Mouse (Mus musculus) heart, embryonic 14.5 days (tissue): ENCODE data around the gene Arl5a. TPM values are rescaled to one million over a fixed set of nuclear protein-coding genes. Genes with fewer than 3 reads are reported as not detected.
A peak's percentile ranks its signal among the peaks of the same experiment; 100 is the strongest.

Source experiments
- ATAC-seq: fragments of 200-750 bp; cut with Nextera tagmentation; 2 replicates; pipeline ENCODE4 v1.8.0; 2017; ENCODE audit warnings: low read depth, moderate TSS enrichment; ENCODE audit not compliant: insufficient number of reproducible peaks, insufficient read depth, low FRiP score
- H3K27ac ChIP-seq, 2 experiments: fragments of 200-500 bp in 1 of 2; fragments of 300-500 bp in 1 of 2; sonication (generic) in 1 of 2; replicated peaks in 1 of 2; 2 replicates each; pipeline ENCODE4 v1.5.1; 2012 to 2014; ENCODE audit warnings: low read depth in 2 of 2, low read length in 2 of 2, control low read depth in 1 of 2, mild to moderate bottlenecking in 1 of 2, mixed read lengths in 1 of 2; ENCODE audit not compliant: control insufficient read depth in 1 of 2, insufficient read depth in 1 of 2
- H3K27me3 ChIP-seq: fragments of 300-500 bp; sonication (generic); 2 replicates; pipeline ENCODE4 v1.6.1; 2014; ENCODE audit warnings: mild to moderate bottlenecking, low read length, control low read depth; ENCODE audit not compliant: control insufficient read depth, insufficient read depth
- H3K36me3 ChIP-seq: fragments of 300-500 bp; sonication (generic); 2 replicates; pipeline ENCODE4 v1.6.1; 2014; ENCODE audit warnings: mild to moderate bottlenecking, control low read depth, low read length, mixed read lengths; ENCODE audit not compliant: control insufficient read depth, insufficient read depth
- H3K4me1 ChIP-seq, 2 experiments: fragments of 200-500 bp in 1 of 2; fragments of 300-500 bp in 1 of 2; sonication (generic) in 1 of 2; 2 replicates each; pipeline ENCODE4 v1.6.1; 2012 to 2014; ENCODE audit warnings: low read length in 2 of 2, control low read depth in 1 of 2, mixed read lengths in 1 of 2; ENCODE audit not compliant: control insufficient read depth in 2 of 2, insufficient read depth in 2 of 2
- H3K4me2 ChIP-seq: fragments of 300-500 bp; sonication (generic); 2 replicates; pipeline ENCODE4 v1.6.1; 2014; ENCODE audit warnings: mild to moderate bottlenecking, low read length
- H3K4me3 ChIP-seq, 2 experiments: fragments of 200-500 bp in 1 of 2; fragments of 300-500 bp in 1 of 2; sonication (generic) in 1 of 2; 2 replicates each; pipeline ENCODE4 v1.5.1; 2012 to 2014; ENCODE audit warnings: low read length in 2 of 2, mild to moderate bottlenecking in 2 of 2, control low read depth in 1 of 2, low read depth in 1 of 2, moderate library complexity in 1 of 2; ENCODE audit not compliant: control insufficient read depth in 1 of 2, insufficient read depth in 1 of 2
- H3K9ac ChIP-seq: fragments of 300-500 bp; sonication (generic); 2 replicates; pipeline ENCODE4 v1.6.1; 2014; ENCODE audit warnings: mild to moderate bottlenecking, low read length
- H3K9me3 ChIP-seq: fragments of 300-500 bp; sonication (generic); 2 replicates; pipeline ENCODE4 v1.6.1; 2016; ENCODE audit warnings: low read length, control low read depth; ENCODE audit not compliant: control insufficient read depth
- WGBS: fragments of 180-500 bp; shearing (Covaris S2); extraction: QIAGEN DNeasy Blood & Tissue Kit; methylation state at CpG from one replicate; pipeline ENCODE4 v1.1.7; 2014; 5-methylcytosine and 5-hydroxymethylcytosine counted together
- polyA plus RNA-seq: library from polyadenylated mRNA; unstranded; fragments of >200 nt; fragmentation: Nextera tagmentation; extraction: Ambion mirVana; gene quantifications from 2 replicates; pipeline ENCODE4 v1.2.1, GENCODE M21; 2014

Gene Arl5a
- polyA plus RNA-seq, 1 experiment from 2014 or later = 89.2 TPM

- no peaks in the 10 kb centered on the region for H3K27me3 ChIP-seq
- H3K4me2 ChIP-seq = peak overlapping the region; percentile 34; the same call in 1 of the 2 replicates
- H3K4me3 ChIP-seq = no peak overlapping the region
- 51% methylated on average over 13 of the region's 13 CpGs for WGBS
- no peak overlapping the region for H3K27ac ChIP-seq
- 0 out of 4 replicates have a peak, but pooled peaks cover 0 to 2% of the 10 kb centered on the region in 2 experiments for H3K4me1 ChIP-seq
- H3K9me3 ChIP-seq = no peaks in the 10 kb centered on the region
- no peaks in the 10 kb centered on the region for H3K36me3 ChIP-seq
- H3K9ac ChIP-seq = no peak overlapping the region
- no peak for ATAC-seq
Measured at GRCm38 (mm10) chr2:52377706-52378447, 46.8 kb downstream of the Arl5a start.

GRCm38 (mm10) chr2:52374706-52375105 lies 50.0 kb downstream of the Arl5a start:
- H3K9me3 ChIP-seq = no peaks in the 10 kb centered on the region
- 89% methylated on average over 6 of the region's 6 CpGs for WGBS
- ATAC-seq = no peak
- no peaks in the 10 kb centered on the region for H3K27me3 ChIP-seq
- no peak overlapping the region for H3K4me3 ChIP-seq
- H3K4me2 ChIP-seq = no peak overlapping the region
- H3K27ac ChIP-seq = no peak overlapping the region
- peaks cover 6 to 13% of the 10 kb centered on the region in 2 experiments; a peak in 3 of 4 replicates for H3K4me1 ChIP-seq
- H3K36me3 ChIP-seq = no peaks in the 10 kb centered on the region
- no peak overlapping the region for H3K9ac ChIP-seq

GRCm38 (mm10) chr2:52372480-52372879 lies 52.2 kb downstream of the Arl5a start:
- no peak overlapping the region for H3K9ac ChIP-seq
- no peak for ATAC-seq
- H3K4me2 ChIP-seq = no peak overlapping the region
- no peaks in the 10 kb centered on the region for H3K9me3 ChIP-seq
- 70% methylated on average over 6 of the region's 6 CpGs for WGBS
- no peaks in the 10 kb centered on the region for H3K36me3 ChIP-seq
- no peak overlapping the region for H3K4me3 ChIP-seq
- H3K27ac ChIP-seq = no peak overlapping the region
- peaks cover 10 to 16% of the 10 kb centered on the region in 2 experiments for H3K4me1 ChIP-seq
- H3K27me3 ChIP-seq = no peaks in the 10 kb centered on the region

GRCm38 (mm10) chr2:52372080-52372479 lies 52.6 kb downstream of the Arl5a start:
- no peak overlapping the region for H3K9ac ChIP-seq
- no peaks in the 10 kb centered on the region for H3K9me3 ChIP-seq
- H3K4me3 ChIP-seq = no peak overlapping the region
- no peak overlapping the region for H3K27ac ChIP-seq
- peaks cover 13 to 20% of the 10 kb centered on the region in 2 experiments for H3K4me1 ChIP-seq
- H3K27me3 ChIP-seq = no peaks in the 10 kb centered on the region
- no peaks in the 10 kb centered on the region for H3K36me3 ChIP-seq
- no peak for ATAC-seq
- 84% methylated on average over 4 of the region's 4 CpGs for WGBS
- H3K4me2 ChIP-seq = no peak overlapping the region

- Histone ChIP-seq H3K27ac (peak overlapping the region; percentile 66 to 75), H3K27me3 (no peaks in the 10 kb centered on the region), H3K36me3 (no peaks in the 10 kb centered on the region), H3K9ac (no peak overlapping the region), H3K4me3 (no peak overlapping the region), H3K9me3 (no peaks in the 10 kb centered on the region), H3K4me1 (peaks cover 18 to 24% of the 10 kb centered on the region in 2 experiments), H3K4me2 (no peak overlapping the region)
- 5% methylated on average over 2 of the region's 2 CpGs for WGBS
- peak; percentile 68 for ATAC-seq
Measured at GRCm38 (mm10) chr2:52371066-52371465, 53.6 kb downstream of the Arl5a start.

GRCm38 (mm10) chr2:52369622-52370021 lies 55.1 kb downstream of the Arl5a start:
- Histone ChIP-seq H3K36me3 (no peaks in the 10 kb centered on the region), H3K9ac (no peak overlapping the region), H3K4me3 (no peak overlapping the region), H3K4me2 (no peak overlapping the region), H3K4me1 (peaks cover 16 to 24% of the 10 kb centered on the region in 2 experiments), H3K9me3 (no peaks in the 10 kb centered on the region), H3K27me3 (no peaks in the 10 kb centered on the region), H3K27ac (no peak overlapping the region)
- 84% methylated on average over 6 of the region's 6 CpGs for WGBS
- ATAC-seq = no peak

- Histone ChIP-seq H3K4me2 (peak overlapping the region; percentile 62), H3K27ac (no peak overlapping the region), H3K9ac (no peak overlapping the region), H3K27me3 (no peaks in the 10 kb centered on the region), H3K9me3 (no peaks in the 10 kb centered on the region), H3K4me3 (no peak overlapping the region), H3K4me1 (peaks cover 16 to 24% of the 10 kb centered on the region in 2 experiments), H3K36me3 (no peaks in the 10 kb centered on the region)
- 88% methylated on average over 5 of the region's 5 CpGs for WGBS
- no peak for ATAC-seq
Measured at GRCm38 (mm10) chr2:52367665-52368064, 57.0 kb downstream of the Arl5a start.
